In the genomic region with DNA sequence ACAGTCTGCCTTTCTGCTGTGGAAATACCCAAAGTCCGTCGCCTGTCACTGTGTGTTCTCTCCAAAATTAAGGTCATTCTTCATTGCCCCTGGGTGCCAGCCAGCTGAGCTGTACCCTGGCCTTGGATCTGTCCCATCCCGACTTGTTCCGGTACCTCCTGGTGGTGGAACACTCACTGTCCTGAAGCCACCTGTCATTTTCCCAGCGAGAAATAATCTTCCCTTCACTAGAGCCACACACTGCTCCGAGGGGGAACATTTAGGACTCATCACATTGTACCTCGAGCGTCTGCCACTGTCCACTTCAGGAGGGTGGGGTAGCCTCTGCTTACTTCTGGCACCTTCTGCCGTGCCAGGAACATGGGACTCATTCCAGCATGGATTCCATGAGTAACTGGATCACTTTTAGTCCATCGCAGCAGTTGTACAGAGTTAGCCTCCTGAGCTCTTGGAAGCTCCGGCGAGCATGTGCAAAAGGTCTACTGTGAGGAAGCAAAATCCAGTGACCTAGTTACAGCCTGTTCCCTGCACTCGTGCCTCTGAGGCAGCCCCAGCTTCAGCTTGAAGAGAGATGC, we compare ENCODE assay signal across 10 mouse cellular contexts.
DNase-seq lines count a peak whose midpoint lies in the region; ATAC-seq and TF ChIP-seq lines count a peak whose summit lies in the region.
"Had no signal": no experiment of that assay in that cellular context is flagged by ENCODE, and none has a peak within 500 bp of the region (broad histone marks: within the 10 kb centered on the region; RNA-seq: fewer than 3 reads in every experiment).

No protein-coding gene starts in this region.

- H3K9me3 ChIP-seq in heart, embryonic 11.5 days (replicated peaks; ENCODE audit: control insufficient read depth, low read length): no peaks in the 10 kb centered on the region; the same call in 1 of the 2 replicates
- no peaks in the 10 kb centered on the region for H3K9me3 ChIP-seq in limb, embryonic 10.5 days (replicated peaks)
- H3K9me3 ChIP-seq in forebrain, embryonic 16.5 days (ENCODE audit: control insufficient read depth, low read length): peaks cover 3% of the 10 kb centered on the region; the same call in 1 of the 2 replicates
- H3K9me3 ChIP-seq: limb, embryonic 13.5 days; midbrain, embryonic 10.5 days had no signal

- TF ChIP-seq CTCF in heart, adult 2 months (IDR thresholded peaks at IDR 0.05): peak; percentile 39

- H3K79me2 ChIP-seq in heart, adult 2 months (replicated peaks; ENCODE audit: control insufficient read depth, insufficient read depth, low read length): no peaks in the 10 kb centered on the region

- no peak for TF ChIP-seq POLR2A in heart, adult 2 months (IDR thresholded peaks at IDR 0.05; ENCODE audit: insufficient read depth, low read depth, low read length)

- 61% methylated on average over 13 of the region's 13 CpGs for WGBS in heart, adult 2 months
- 86% methylated on average over 13 of the region's 13 CpGs for WGBS in heart, embryonic 11.5 days (ENCODE audit: insufficient replicate concordance)
- WGBS in limb, embryonic 10.5 days: 95% methylated on average over 13 of the region's 13 CpGs
- WGBS in forebrain, embryonic 16.5 days: 91% methylated on average over 13 of the region's 13 CpGs

- peaks cover 2% of the 10 kb centered on the region; the same call in 1 of the 2 replicates for H3K36me3 ChIP-seq in heart, adult 2 months (ENCODE audit: control insufficient read depth, insufficient read depth, low read length)
- H3K36me3 ChIP-seq in heart, embryonic 11.5 days (ENCODE audit: control insufficient read depth, insufficient read depth, low read length): no peaks in the 10 kb centered on the region
- H3K36me3 ChIP-seq in limb, embryonic 10.5 days: peaks cover 11% of the 10 kb centered on the region
- H3K36me3 ChIP-seq in forebrain, embryonic 16.5 days (ENCODE audit: control insufficient read depth, insufficient read depth): no peaks in the 10 kb centered on the region
- H3K36me3 ChIP-seq: midbrain, embryonic 10.5 days had no signal

- H3K4me3 ChIP-seq in heart, adult 2 months: peak overlapping the region; percentile 13; the same call in 1 of the 2 replicates
- no peak overlapping the region for H3K4me3 ChIP-seq in heart, embryonic 11.5 days (ENCODE audit: low read depth, low read length)
- no peak overlapping the region for H3K4me3 ChIP-seq in limb, embryonic 10.5 days
- no peak overlapping the region for H3K4me3 ChIP-seq in forebrain, embryonic 16.5 days (replicated peaks; ENCODE audit: low read length)
- H3K4me3 ChIP-seq: limb, embryonic 13.5 days; midbrain, embryonic 10.5 days had no signal

- ATAC-seq in heart, embryonic 11.5 days (replicated peaks; ENCODE audit: insufficient number of reproducible peaks, low FRiP score, low TSS enrichment): no peak
- no peak for ATAC-seq in forebrain, embryonic 16.5 days

- DNase-seq in heart, adult 2 months: peak; percentile 58 to 71
- peak; percentile 48 for DNase-seq in thymus, postnatal 0 days (ENCODE audit: low spot score)
- DNase-seq in thymus, adult 18-20 months: no peak
- peak; percentile 60 to 77 for DNase-seq in gastrocnemius, postnatal 36 days
- no peak for DNase-seq in urinary bladder, postnatal 25 days (ENCODE audit: low spot score)
- DNase-seq in limb, embryonic 10.5 days (ENCODE audit: low spot score): no peak

- H3K27me3 ChIP-seq in heart, adult 2 months (ENCODE audit: control insufficient read depth, insufficient read depth, low read length): no peaks in the 10 kb centered on the region
- no peaks in the 10 kb centered on the region for H3K27me3 ChIP-seq in heart, embryonic 11.5 days (ENCODE audit: control insufficient read depth, insufficient read depth, low read length)
- H3K27me3 ChIP-seq in limb, embryonic 10.5 days (ENCODE audit: low read depth, poor library complexity, severe bottlenecking): no peaks in the 10 kb centered on the region
- H3K27me3 ChIP-seq in forebrain, embryonic 16.5 days (replicated peaks; ENCODE audit: control insufficient read depth, insufficient read depth, low read length): no peaks in the 10 kb centered on the region
- H3K27me3 ChIP-seq: limb, embryonic 13.5 days had no signal

- intact Hi-C loops in heart, adult 2 months (cut with DNase I): loop anchor here (5.0 kb wide), 2 partner anchors 79 to 579 kb away; no protein-coding TSS in a partner anchor
- intact Hi-C loops in gastrocnemius, postnatal 36 days (cut with DNase I): loop anchor here (1.0 to 5.0 kb wide), 3 partner anchors 131 to 491 kb away; no protein-coding TSS in a partner anchor

- no peak overlapping the region for H3K9ac ChIP-seq in heart, adult 2 months (ENCODE audit: low read depth, low read length)
- no peak overlapping the region for H3K9ac ChIP-seq in heart, embryonic 11.5 days (ENCODE audit: low read depth, low read length)
- no peak overlapping the region for H3K9ac ChIP-seq in forebrain, embryonic 16.5 days (replicated peaks; ENCODE audit: low read depth, low read length)
- H3K9ac ChIP-seq: limb, embryonic 13.5 days had no signal

- H3K4me2 ChIP-seq in heart, embryonic 11.5 days: no peak overlapping the region
- no peak overlapping the region for H3K4me2 ChIP-seq in forebrain, embryonic 16.5 days (ENCODE audit: low read length)
- H3K4me2 ChIP-seq: limb, embryonic 13.5 days had no signal

- peak overlapping the region; percentile 83 for H3K27ac ChIP-seq in heart, adult 2 months
- no peak overlapping the region for H3K27ac ChIP-seq in heart, embryonic 11.5 days (ENCODE audit: low read depth, low read length)
- no peak overlapping the region for H3K27ac ChIP-seq in limb, embryonic 10.5 days
- no peak overlapping the region for H3K27ac ChIP-seq in forebrain, embryonic 16.5 days (ENCODE audit: low read length)
- H3K27ac ChIP-seq: limb, embryonic 13.5 days; midbrain, embryonic 10.5 days had no signal

- TF ChIP-seq EP300 in heart, adult 2 months (IDR thresholded peaks at IDR 0.05; ENCODE audit: insufficient read depth, low read depth, low read length): peak; percentile 81

- H3K4me1 ChIP-seq in heart, adult 2 months (ENCODE audit: control insufficient read depth, insufficient read depth, low read length): peaks cover 4% of the 10 kb centered on the region
- H3K4me1 ChIP-seq in heart, embryonic 11.5 days (ENCODE audit: control insufficient read depth, insufficient read depth, low read length): peaks cover 17% of the 10 kb centered on the region
- peaks cover 9% of the 10 kb centered on the region for H3K4me1 ChIP-seq in limb, embryonic 10.5 days
- H3K4me1 ChIP-seq in forebrain, embryonic 16.5 days (replicated peaks; ENCODE audit: control insufficient read depth, insufficient read depth, low read length): peaks cover 12% of the 10 kb centered on the region
- H3K4me1 ChIP-seq: midbrain, embryonic 10.5 days had no signal

Comparison
In these comparisons a context has a peak if more than half of its experiments do, and no peak if none do; other contexts are left out.
1. DNase-seq: peak in heart, adult 2 months (2 of 2), thymus, postnatal 0 days (single experiment) and gastrocnemius, postnatal 36 days (2 of 2); none in thymus, adult 18-20 months (0 of 2), urinary bladder, postnatal 25 days (single experiment) and limb, embryonic 10.5 days (single experiment).